Mouse (Mus musculus) liver, adult 2 months (tissue): ENCODE data around the gene Impad1.

Experiments used
- CTCF ChIP-seq: fragments of 200-500 bp; IDR thresholded peaks from 2 replicates; pipeline ENCODE4 v1.5.1; 2011; ENCODE audit warnings: low read depth, low read length, control low read depth
- POLR2A ChIP-seq: fragments of 200-500 bp; IDR thresholded peaks from 2 replicates; pipeline ENCODE4 v1.6.1; 2011; ENCODE audit warnings: low read length, control low read depth; ENCODE audit not compliant: insufficient read depth; ENCODE audit errors: extremely low read depth

DNA sequence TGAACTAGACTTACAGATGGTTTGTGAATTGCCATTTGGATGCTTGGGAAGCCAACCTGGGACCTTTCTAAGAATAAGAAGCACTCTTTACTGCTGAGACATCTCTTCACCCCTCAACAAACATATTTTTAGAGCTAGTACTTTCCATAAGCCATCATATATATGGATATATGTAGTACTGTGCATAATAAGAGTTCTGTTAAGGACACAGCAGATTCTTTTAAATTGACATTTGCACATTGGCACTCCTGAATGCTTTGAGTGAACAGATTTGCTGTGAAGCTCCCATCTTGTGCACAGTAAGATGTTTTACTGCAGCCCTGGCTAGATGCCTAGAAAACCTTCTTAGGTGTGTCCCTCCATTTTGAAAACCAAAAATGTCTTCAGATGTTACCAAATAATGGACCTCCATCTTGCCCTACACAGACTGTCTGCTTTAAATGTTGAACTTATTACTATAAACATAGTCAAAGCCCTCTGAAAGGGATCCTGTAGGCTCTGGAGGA, 13.8 kb downstream of the Impad1 start:
- TF ChIP-seq CTCF (no peak), POLR2A (no peak)
